Mouse (Mus musculus) C2C12 (cell line): ENCODE measurements at regions not wholly inside any gene's neighbourhood (a gene's known extent, or its start where the extent isn't known, plus 50 kb on each side); places are given as distances from the start of the nearest gene placed in this dataset.

Source experiments
- H3K27me3 ChIP-seq: one replicate; pipeline ENCODE4 v1.6.1; 2011; ENCODE audit not compliant: control insufficient read depth, insufficient read depth, insufficient read length
- H3K36me3 ChIP-seq: one replicate; pipeline ENCODE4 v1.6.1; 2011; ENCODE audit not compliant: control insufficient read depth, insufficient read depth
- H3K4me3 ChIP-seq: one replicate; pipeline ENCODE4 v1.5.1; 2011; ENCODE audit warnings: mild to moderate bottlenecking, control low read depth; ENCODE audit not compliant: poor library complexity, insufficient read depth, severe bottlenecking
- H3K79me2 ChIP-seq: one replicate; pipeline ENCODE4 v1.6.1; 2011; ENCODE audit not compliant: control insufficient read depth, insufficient read depth
- H3K79me3 ChIP-seq: one replicate; pipeline ENCODE4 v1.6.1; 2011; ENCODE audit warnings: low read depth, control low read depth
- H3ac ChIP-seq: one replicate; pipeline ENCODE3; 2011; ENCODE audit warnings: low read depth; ENCODE audit not compliant: control insufficient read depth, insufficient read length
- CEBPB ChIP-seq: IDR thresholded peaks from one replicate; pipeline ENCODE4 v1.6.1; 2011; ENCODE audit warnings: low read depth, mild to moderate bottlenecking, control low read depth, moderate library complexity
- CTCF ChIP-seq: IDR thresholded peaks from one replicate; pipeline ENCODE4 v1.5.1; 2011; ENCODE audit not compliant: control insufficient read depth, insufficient read depth, insufficient read length
- FOSL1 ChIP-seq: IDR thresholded peaks from one replicate; pipeline ENCODE4 v1.8.0; 2011; ENCODE audit warnings: mild to moderate bottlenecking, low read length; ENCODE audit not compliant: poor library complexity, insufficient read depth, severe bottlenecking
- MAX ChIP-seq: IDR thresholded peaks from one replicate; pipeline ENCODE4 v1.6.1; 2011; ENCODE audit warnings: mild to moderate bottlenecking, control low read depth
- MYOD1 ChIP-seq: IDR thresholded peaks from one replicate; pipeline ENCODE4 v1.6.1; 2011; ENCODE audit warnings: low read depth; ENCODE audit not compliant: control insufficient read depth, insufficient read length
- MYOG ChIP-seq: IDR thresholded peaks from one replicate; pipeline ENCODE4 v1.6.1; 2011; ENCODE audit not compliant: control insufficient read depth, insufficient read length; ENCODE audit errors: extremely low read depth
- USF1 ChIP-seq: IDR thresholded peaks from one replicate; pipeline ENCODE4 v1.6.1; 2011; ENCODE audit warnings: low read depth, mild to moderate bottlenecking, control low read depth, moderate library complexity

- TF ChIP-seq CEBPB (no peak), MAX (no peak), FOSL1 (no peak), CTCF (no peak), MYOG (no peak), MYOD1 (no peak), USF1 (no peak)
- no peak overlapping the region for H3ac ChIP-seq
Measured at GRCm38 (mm10) chr17:4182106-4182505, 486.0 kb upstream of the Nox3 start.

GRCm38 (mm10) chr17:4186802-4187201 is 490.7 kb upstream of the Nox3 start:
- H3K79me2 ChIP-seq: no peaks in the 10 kb centered on the region
- H3K36me3 ChIP-seq: no peaks in the 10 kb centered on the region
- TF ChIP-seq MYOD1: no peak
- no peak for TF ChIP-seq CEBPB
- no peak for TF ChIP-seq USF1
- no peaks in the 10 kb centered on the region for H3K79me3 ChIP-seq
- H3ac ChIP-seq: no peak overlapping the region
- H3K27me3 ChIP-seq: no peaks in the 10 kb centered on the region
- no peak overlapping the region for H3K4me3 ChIP-seq

More at GRCm38 (mm10) chr17:4182106-4182505, 486.0 kb upstream of the Nox3 start:
- Histone ChIP-seq H3K79me3 (no peaks in the 10 kb centered on the region), H3K27me3 (no peaks in the 10 kb centered on the region), H3K79me2 (no peaks in the 10 kb centered on the region), H3K4me3 (no peak overlapping the region), H3K36me3 (no peaks in the 10 kb centered on the region)

GRCm38 (mm10) chr17:4187606-4188005 is 491.5 kb upstream of the Nox3 start:
- H3K4me3 ChIP-seq: no peak overlapping the region
- no peaks in the 10 kb centered on the region for H3K79me3 ChIP-seq
- no peak for TF ChIP-seq FOSL1
- no peak for TF ChIP-seq MAX
- TF ChIP-seq CTCF: no peak
- TF ChIP-seq MYOD1: no peak
- no peak for TF ChIP-seq USF1
- TF ChIP-seq MYOG: no peak
- no peak for TF ChIP-seq CEBPB

GRCm38 (mm10) chr17:4196793-4197448 is 500.9 kb upstream of the Nox3 start:
- no peak overlapping the region for H3K4me3 ChIP-seq
- no peaks in the 10 kb centered on the region for H3K27me3 ChIP-seq
- no peaks in the 10 kb centered on the region for H3K36me3 ChIP-seq
- no peak overlapping the region for H3ac ChIP-seq
- TF ChIP-seq MYOG (no peak), MAX (no peak)
- no peaks in the 10 kb centered on the region for H3K79me3 ChIP-seq
- H3K79me2 ChIP-seq: no peaks in the 10 kb centered on the region

More at GRCm38 (mm10) chr17:4187606-4188005, 491.5 kb upstream of the Nox3 start:
- H3K79me2 ChIP-seq: no peaks in the 10 kb centered on the region
- H3K36me3 ChIP-seq: no peaks in the 10 kb centered on the region
- H3ac ChIP-seq: no peak overlapping the region
- H3K27me3 ChIP-seq: no peaks in the 10 kb centered on the region

- TF ChIP-seq FOSL1 (no peak), USF1 (no peak), MAX (no peak), MYOG (no peak), CTCF (no peak)
- no peaks in the 10 kb centered on the region for H3K79me3 ChIP-seq
- H3K4me3 ChIP-seq: no peak overlapping the region
- H3K79me2 ChIP-seq: no peaks in the 10 kb centered on the region
- H3ac ChIP-seq: no peak overlapping the region
- H3K36me3 ChIP-seq: no peaks in the 10 kb centered on the region
- no peaks in the 10 kb centered on the region for H3K27me3 ChIP-seq
Measured at GRCm38 (mm10) chr17:4198001-4198400, 501.9 kb upstream of the Nox3 start.

GRCm38 (mm10) chr17:4199698-4200153 is 503.7 kb upstream of the Nox3 start:
- Histone ChIP-seq H3K79me3 (no peaks in the 10 kb centered on the region), H3K36me3 (no peaks in the 10 kb centered on the region), H3ac (no peak overlapping the region), H3K79me2 (no peaks in the 10 kb centered on the region), H3K27me3 (no peaks in the 10 kb centered on the region), H3K4me3 (no peak overlapping the region)
- no peak for TF ChIP-seq MAX
- TF ChIP-seq MYOD1: no peak
- no peak for TF ChIP-seq MYOG
